Mouse (Mus musculus): ENCODE measurements at regions not wholly inside any gene's neighbourhood (a gene's known extent, or its start where the extent isn't known, plus 50 kb on each side); places are given as distances from the start of the nearest gene placed in this dataset.

GRCm38 (mm10) chr10:26695212-26695933 is 57.8 kb upstream of the Arhgap18 start:
- Histone ChIP-seq H3K9ac (ENCODE audit: low read length) (peak overlapping the region; percentile 51), H3K4me3 (ENCODE audit: low read depth, low read length) (peak overlapping the region; percentile 36), H3K36me3 (ENCODE audit: control insufficient read depth, insufficient read depth, low read length) (no peaks in the 10 kb centered on the region), H3K4me2 (ENCODE audit: low read depth) (peak overlapping the region; percentile 72), H3K4me1 (ENCODE audit: control insufficient read depth, insufficient read depth, low read length) (no peaks in the 10 kb centered on the region), H3K9me3 (ENCODE audit: control insufficient read depth, low read length) (no peaks in the 10 kb centered on the region), H3K27ac (ENCODE audit: low read depth, low read length) (no peak overlapping the region), H3K27me3 (ENCODE audit: control insufficient read depth, insufficient read depth, low read length) (no peaks in the 10 kb centered on the region)
- DNase-seq (ENCODE audit: low spot score) (peak; percentile 54), ATAC-seq (ENCODE audit: insufficient read depth, low FRiP score, low TSS enrichment) (peak; percentile 90)
- 6% methylated on average over 25 of the region's 25 CpGs for WGBS
